Mouse (Mus musculus): ENCODE results near the gene Cma1.
A peak's percentile ranks its signal among the peaks of the same experiment; 100 is the strongest.
"Not testable (repeated sequence)": the region's sequence is repeated elsewhere in the genome, so short reads cannot be mapped to it uniquely, and the experiment has no call there.

The Cma1 gene

GRCm38 (mm10) chr14:55944575-55944974 lies at the start of gene Cma1:
TSS of gene Cma1 (minus strand) at chr14:55944675.
- DNase-seq (ENCODE audit: low spot score), result no peak

- not testable (repeated sequence) for DNase-seq (ENCODE audit: low spot score)
Observed at GRCm38 (mm10) chr14:55987464-55987863, 43.0 kb upstream of the Cma1 start.

GRCm38 (mm10) chr14:55963900-55964299 lies 19.4 kb upstream of the Cma1 start:
- not testable (repeated sequence) for DNase-seq (ENCODE audit: low spot score)

GRCm38 (mm10) chr14:55963263-55963662 lies 18.8 kb upstream of the Cma1 start:
- DNase-seq (ENCODE audit: low spot score), result no peak

- no peak for DNase-seq (ENCODE audit: low spot score)
Observed at GRCm38 (mm10) chr14:55950346-55951030, 6.0 kb upstream of the Cma1 start, which contains the start of gene Cma2. TSS of gene Cma2 (plus strand) at chr14:55950980.

- DNase-seq (ENCODE audit: low spot score), result no peak
Observed at GRCm38 (mm10) chr14:55946269-55946969, 1.9 kb upstream of the Cma1 start.

GRCm38 (mm10) chr14:55943601-55944000 lies 874 bp downstream of the Cma1 start:
- DNase-seq (ENCODE audit: low spot score), result no peak

- no peak for DNase-seq (ENCODE audit: low spot score)
Observed at GRCm38 (mm10) chr14:55940070-55940800, 4.2 kb downstream of the Cma1 start.

- no peak for DNase-seq (ENCODE audit: low spot score)
Observed at GRCm38 (mm10) chr14:55933586-55933985, 10.9 kb downstream of the Cma1 start.

- peak; percentile 42 for DNase-seq (ENCODE audit: low spot score)
Observed at GRCm38 (mm10) chr14:55929263-55929997, 15.0 kb downstream of the Cma1 start.

- DNase-seq (ENCODE audit: low spot score), result no peak
Observed at GRCm38 (mm10) chr14:55926847-55927246, 17.6 kb downstream of the Cma1 start.

- DNase-seq (ENCODE audit: low spot score), result no peak
Observed at GRCm38 (mm10) chr14:55922475-55923232, 21.8 kb downstream of the Cma1 start.

GRCm38 (mm10) chr14:55918240-55919082 lies 26.0 kb downstream of the Cma1 start:
- peak; percentile 73 for DNase-seq (ENCODE audit: low spot score)

GRCm38 (mm10) chr14:55913406-55913805 lies 31.1 kb downstream of the Cma1 start:
- DNase-seq (ENCODE audit: low spot score), result no peak

GRCm38 (mm10) chr14:55905518-55905917 lies 39.0 kb downstream of the Cma1 start:
- DNase-seq (ENCODE audit: low spot score), result no peak

- DNase-seq (ENCODE audit: low spot score), result no peak
Observed at GRCm38 (mm10) chr14:55900414-55900755, 44.1 kb downstream of the Cma1 start.

GRCm38 (mm10) chr14:55899701-55900413 lies 44.6 kb downstream of the Cma1 start, which contains the start of gene Sdr39u1:
TSS of gene Sdr39u1 (minus strand) at chr14:55900293.
- DNase-seq (ENCODE audit: low spot score), result peak; percentile 86

GRCm38 (mm10) chr14:55898947-55899346 lies 45.5 kb downstream of the Cma1 start:
- DNase-seq (ENCODE audit: low spot score), result no peak

- DNase-seq (ENCODE audit: low spot score), result no peak
Observed at GRCm38 (mm10) chr14:55897671-55898070, 46.8 kb downstream of the Cma1 start.

All from yolk sac, embryonic 10.5 days (tissue).